Mouse (Mus musculus) lung, postnatal 0 days (tissue): ENCODE results near the gene Rora. TPM values are rescaled to one million over a fixed set of nuclear protein-coding genes. Genes with fewer than 3 reads are reported as not detected.

Source experiments
- ATAC-seq: fragments of 200-750 bp; cut with Nextera tagmentation; 2 replicates; pipeline ENCODE4 v1.8.0; 2017; ENCODE audit warnings: moderate library complexity
- DNase-seq: peaks from one replicate; pipeline ENCODE4 v3.0.0-alpha.2; 2016; ENCODE audit warnings: low spot score
- H3K27ac ChIP-seq: fragments of 300-500 bp; sonication (generic); 2 replicates; pipeline ENCODE4 v1.5.1; 2014; ENCODE audit warnings: antibody characterized with exemption, mild to moderate bottlenecking, low read length, mixed read lengths
- H3K27me3 ChIP-seq: fragments of 300-500 bp; sonication (generic); replicated peaks from 2 replicates; pipeline ENCODE4 v1.6.1; 2014; ENCODE audit warnings: low read length, mixed read lengths; ENCODE audit not compliant: insufficient read depth
- H3K36me3 ChIP-seq: fragments of 300-500 bp; sonication (generic); 2 replicates; pipeline ENCODE4 v1.6.1; 2014; ENCODE audit warnings: low read length, mixed read lengths; ENCODE audit not compliant: insufficient read depth
- H3K4me1 ChIP-seq: fragments of 300-500 bp; sonication (generic); 2 replicates; pipeline ENCODE4 v1.6.1; 2014; ENCODE audit warnings: antibody characterized with exemption, low read depth, low read length, mixed read lengths; ENCODE audit not compliant: insufficient read depth
- H3K4me2 ChIP-seq: fragments of 300-500 bp; sonication (generic); replicated peaks from 2 replicates; pipeline ENCODE4 v1.6.1; 2014; ENCODE audit warnings: low read depth, mild to moderate bottlenecking, low read length, moderate library complexity, mixed read lengths
- H3K4me3 ChIP-seq: fragments of 300-500 bp; sonication (generic); 2 replicates; pipeline ENCODE4 v1.5.1; 2014; ENCODE audit warnings: low read depth, low read length
- H3K9ac ChIP-seq: fragments of 300-500 bp; sonication (generic); replicated peaks from 2 replicates; pipeline ENCODE4 v1.6.1; 2014; ENCODE audit warnings: low read depth, mild to moderate bottlenecking
- H3K9me3 ChIP-seq: fragments of 300-500 bp; sonication (generic); 2 replicates; pipeline ENCODE4 v1.6.1; 2016; ENCODE audit warnings: low read length, mixed read lengths
- CTCF ChIP-seq: IDR thresholded peaks from 2 replicates; pipeline ENCODE4 v1.5.1; 2016; ENCODE audit warnings: antibody characterized with exemption, mild to moderate bottlenecking
- EP300 ChIP-seq: IDR thresholded peaks from 2 replicates; pipeline ENCODE4 v1.6.1; 2016; ENCODE audit warnings: antibody characterized with exemption, mild to moderate bottlenecking, control low read depth
- WGBS: fragments of 180-500 bp; shearing (Covaris S2); extraction: QIAGEN DNeasy Blood & Tissue Kit; methylation state at CpG from one replicate; pipeline ENCODE4 v1.1.7; 2014; 5-methylcytosine and 5-hydroxymethylcytosine counted together
- polyA plus RNA-seq: library from polyadenylated mRNA; unstranded; fragments of >200 nt; fragmentation: Nextera tagmentation; extraction: Ambion mirVana; gene quantifications from 2 replicates; pipeline ENCODE4 v1.2.1, GENCODE M21; 2015

Gene Rora
- polyA plus RNA-seq, 1 experiment from 2014 or later: 18.8 TPM

GRCm38 (mm10) chr9:68773770-68774169 lies 120.2 kb downstream of the Rora start:
- WGBS: 88% methylated on average over 3 of the region's 3 CpGs
- Histone ChIP-seq H3K4me3 (no peak overlapping the region), H3K27ac (no peak overlapping the region), H3K36me3 (no peaks in the 10 kb centered on the region), H3K27me3 (no peaks in the 10 kb centered on the region), H3K9me3 (no peaks in the 10 kb centered on the region), H3K9ac (no peak overlapping the region), H3K4me1 (no peaks in the 10 kb centered on the region), H3K4me2 (no peak overlapping the region)
- DNase-seq (no peak), ATAC-seq (no peak)
- peak; percentile 16; the same call in 1 of the 2 replicates for TF ChIP-seq CTCF
- TF ChIP-seq EP300: no peak

- 55% methylated on average over 8 of the region's 8 CpGs for WGBS
- ATAC-seq: no peak
- Histone ChIP-seq H3K9me3 (no peaks in the 10 kb centered on the region), H3K9ac (no peak overlapping the region), H3K4me3 (no peak overlapping the region), H3K4me1 (no peaks in the 10 kb centered on the region), H3K27ac (no peak overlapping the region), H3K4me2 (no peak overlapping the region), H3K36me3 (no peaks in the 10 kb centered on the region), H3K27me3 (no peaks in the 10 kb centered on the region)
- no peak for DNase-seq
- TF ChIP-seq EP300 (no peak), CTCF (no peak)
These were observed 128.4 kb downstream of the Rora start for GRCm38 (mm10) chr9:68782011-68782410.

- TF ChIP-seq EP300: no peak
- TF ChIP-seq CTCF: no peak
- H3K9ac ChIP-seq: no peak overlapping the region
- H3K4me1 ChIP-seq: no peaks in the 10 kb centered on the region
- H3K27me3 ChIP-seq: no peaks in the 10 kb centered on the region
- H3K27ac ChIP-seq: no peak overlapping the region
- DNase-seq (no peak), ATAC-seq (no peak)
- H3K36me3 ChIP-seq: no peaks in the 10 kb centered on the region
- WGBS: 57% methylated on average over 5 of the region's 5 CpGs
- H3K9me3 ChIP-seq: no peaks in the 10 kb centered on the region
- no peak overlapping the region for H3K4me2 ChIP-seq
- H3K4me3 ChIP-seq: no peak overlapping the region
These were observed 129.0 kb downstream of the Rora start for GRCm38 (mm10) chr9:68782604-68783003.

- Histone ChIP-seq H3K9me3 (no peaks in the 10 kb centered on the region), H3K27ac (no peak overlapping the region), H3K36me3 (no peaks in the 10 kb centered on the region), H3K27me3 (no peaks in the 10 kb centered on the region), H3K4me2 (no peak overlapping the region), H3K4me1 (no peaks in the 10 kb centered on the region), H3K4me3 (no peak overlapping the region), H3K9ac (no peak overlapping the region)
- WGBS: 59% methylated on average over 5 of the region's 5 CpGs
- no peak for DNase-seq
- no peak for TF ChIP-seq CTCF
- TF ChIP-seq EP300: no peak
- no peak for ATAC-seq
These were observed 129.7 kb downstream of the Rora start for GRCm38 (mm10) chr9:68783246-68783645.

- ATAC-seq (peak; percentile 73), DNase-seq (peak; percentile 72)
- Histone ChIP-seq H3K4me2 (no peak overlapping the region), H3K4me3 (no peak overlapping the region), H3K9ac (no peak overlapping the region), H3K27ac (no peak overlapping the region), H3K9me3 (no peaks in the 10 kb centered on the region), H3K36me3 (no peaks in the 10 kb centered on the region), H3K4me1 (no peaks in the 10 kb centered on the region), H3K27me3 (no peaks in the 10 kb centered on the region)
- 68% methylated on average over 8 of the region's 8 CpGs for WGBS
- TF ChIP-seq CTCF (no peak), EP300 (0 out of 2 replicates have a peak, but pooled peaks have one; percentile 39)
These were observed 133.2 kb downstream of the Rora start for GRCm38 (mm10) chr9:68786614-68787293.

GRCm38 (mm10) chr9:68787665-68788064 lies 134.1 kb downstream of the Rora start:
- H3K27me3 ChIP-seq: no peaks in the 10 kb centered on the region
- H3K9ac ChIP-seq: no peak overlapping the region
- no peak overlapping the region for H3K27ac ChIP-seq
- no peaks in the 10 kb centered on the region for H3K36me3 ChIP-seq
- no peak for DNase-seq
- H3K4me3 ChIP-seq: no peak overlapping the region
- TF ChIP-seq EP300 (no peak), CTCF (no peak)
- H3K4me2 ChIP-seq: no peak overlapping the region
- no peaks in the 10 kb centered on the region for H3K4me1 ChIP-seq
- no peak for ATAC-seq
- no peaks in the 10 kb centered on the region for H3K9me3 ChIP-seq
- WGBS: 71% methylated on average over 2 of the region's 2 CpGs
